Mouse (Mus musculus): ENCODE measurements around the gene Oaf.

Gene Oaf

DNA sequence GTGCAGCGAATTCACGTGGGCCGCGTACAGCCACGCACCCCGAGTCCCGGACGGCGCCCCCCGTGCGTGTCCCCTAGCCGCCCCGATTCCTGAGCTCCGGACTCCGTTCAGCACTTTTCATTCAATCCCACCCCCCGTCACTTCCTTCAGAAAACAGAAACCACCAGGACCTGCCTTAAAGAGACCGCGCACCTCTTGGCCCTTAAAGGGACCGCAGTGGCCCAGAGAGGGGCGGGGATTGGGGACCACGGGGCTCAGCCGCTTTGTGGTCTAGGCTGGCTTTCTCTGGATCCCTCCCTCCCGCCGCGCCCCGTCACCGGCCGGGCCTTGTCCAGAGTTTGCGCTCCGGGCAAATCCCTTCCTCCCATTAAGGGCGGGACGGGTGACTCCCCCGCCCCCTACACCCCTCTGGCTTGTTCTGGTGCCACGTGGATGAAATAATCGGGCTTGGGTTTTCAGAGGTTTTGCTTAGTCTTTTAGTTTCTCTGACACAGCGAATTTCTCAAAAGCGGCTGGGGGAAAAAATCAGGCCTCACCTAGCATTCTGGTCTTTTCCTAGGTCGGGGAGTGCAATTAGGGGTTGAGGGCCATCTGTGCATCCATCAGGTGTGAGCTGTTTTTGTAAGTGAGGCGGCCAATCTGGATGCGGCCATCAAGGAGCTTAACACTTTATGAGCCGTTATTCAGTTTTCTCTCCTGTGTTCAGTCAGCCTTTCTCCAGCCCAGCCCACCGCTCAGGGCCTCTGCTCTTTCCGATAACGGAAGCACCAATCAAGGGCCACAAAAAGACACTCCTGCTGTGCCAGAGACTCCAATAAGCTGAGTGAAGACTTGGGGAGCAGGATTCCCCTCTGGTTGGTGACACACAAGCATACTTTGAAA, at the start of gene Oaf:
Gene Oaf, minus strand, starts transcription at position 200 of the 882 bp plus-strand sequence.
- DNase-seq (ENCODE audit: low read depth, low spot score) = peak; percentile 90

DNA sequence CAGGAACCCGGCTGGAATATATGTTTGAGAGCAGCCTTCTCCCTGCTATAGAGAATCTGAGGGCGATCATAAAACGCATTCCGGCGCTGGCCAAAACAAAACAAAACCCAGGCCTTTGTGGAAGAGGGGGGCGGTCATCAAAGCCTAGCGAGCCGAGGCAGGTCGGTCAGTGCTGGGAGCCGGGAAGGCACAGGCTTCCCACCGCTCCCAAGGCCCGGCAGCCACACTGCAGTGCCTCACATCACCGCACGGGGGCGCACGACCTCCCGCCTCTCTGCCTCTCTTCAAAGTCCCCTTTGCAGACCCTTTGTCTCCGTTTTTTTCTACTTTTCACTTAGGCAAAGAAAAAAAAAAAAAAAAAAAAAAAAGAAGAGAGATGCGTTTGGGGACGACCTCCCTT, 47.2 kb upstream of the Oaf start:
- DNase-seq (ENCODE audit: low read depth, low spot score) = peak; percentile 76

DNA sequence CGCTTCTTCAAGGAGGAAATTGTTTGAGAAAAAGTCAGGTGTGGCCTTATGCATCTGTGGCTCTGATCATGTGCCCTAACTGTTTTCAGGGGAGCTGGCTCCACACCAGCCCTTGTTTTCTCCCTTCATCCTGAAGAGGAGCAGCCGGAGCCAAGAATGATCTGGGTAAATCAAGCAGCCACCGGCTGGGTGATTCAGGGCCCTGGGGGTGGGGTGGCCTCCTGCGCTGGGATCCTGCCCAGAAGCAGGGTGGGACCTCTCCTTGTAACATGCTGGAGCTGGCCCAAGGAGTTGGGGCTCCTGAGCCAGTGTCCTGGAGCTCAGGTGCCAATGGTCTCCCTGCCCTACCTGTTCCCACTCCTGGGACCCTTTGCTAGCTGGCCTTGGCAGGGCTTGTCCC, 45.6 kb upstream of the Oaf start:
- DNase-seq (ENCODE audit: low read depth, low spot score) = no peak

DNA sequence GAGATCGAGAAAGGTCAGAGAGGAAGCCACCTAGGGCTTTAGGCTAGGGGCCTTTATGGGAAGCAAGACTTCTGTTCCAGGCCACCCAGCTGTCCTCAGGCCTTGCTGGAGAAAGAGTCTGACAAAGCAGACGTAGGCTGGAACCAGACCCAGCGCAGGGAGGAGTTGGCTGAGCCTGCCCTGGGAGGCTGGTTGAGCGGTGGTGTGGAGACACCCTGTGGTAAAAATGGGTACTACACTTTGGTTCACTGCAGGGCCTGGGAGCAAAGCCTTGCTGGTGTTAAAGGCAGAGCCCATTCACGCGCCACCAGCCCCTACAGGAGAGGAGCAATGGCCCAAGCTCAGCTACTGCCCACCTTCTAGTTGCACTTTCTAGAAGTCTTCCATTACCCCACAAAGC, 44.6 kb upstream of the Oaf start:
- peak; percentile 92 for DNase-seq (ENCODE audit: low read depth, low spot score)

DNA sequence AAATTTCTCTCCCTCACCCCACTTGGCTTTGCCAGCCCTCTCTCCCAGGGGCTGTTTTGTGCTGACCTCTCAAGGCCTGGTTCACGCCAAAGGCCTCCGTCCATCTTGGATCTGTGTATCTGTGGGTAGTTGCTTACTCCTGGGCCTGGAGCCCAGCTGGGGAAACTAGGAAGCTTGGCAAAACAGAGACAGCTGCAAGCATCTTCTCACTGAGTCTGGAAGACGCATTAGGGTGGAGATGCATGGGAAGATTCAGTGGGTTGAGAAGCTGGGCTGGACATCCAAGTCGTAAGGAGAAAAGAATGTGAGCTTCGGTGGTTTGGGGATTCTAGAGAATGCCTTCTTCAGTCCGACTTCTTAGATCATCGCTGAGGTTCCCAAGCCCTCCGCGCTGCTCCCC, 34.0 kb upstream of the Oaf start:
- no peak for DNase-seq (ENCODE audit: low read depth, low spot score)

DNA sequence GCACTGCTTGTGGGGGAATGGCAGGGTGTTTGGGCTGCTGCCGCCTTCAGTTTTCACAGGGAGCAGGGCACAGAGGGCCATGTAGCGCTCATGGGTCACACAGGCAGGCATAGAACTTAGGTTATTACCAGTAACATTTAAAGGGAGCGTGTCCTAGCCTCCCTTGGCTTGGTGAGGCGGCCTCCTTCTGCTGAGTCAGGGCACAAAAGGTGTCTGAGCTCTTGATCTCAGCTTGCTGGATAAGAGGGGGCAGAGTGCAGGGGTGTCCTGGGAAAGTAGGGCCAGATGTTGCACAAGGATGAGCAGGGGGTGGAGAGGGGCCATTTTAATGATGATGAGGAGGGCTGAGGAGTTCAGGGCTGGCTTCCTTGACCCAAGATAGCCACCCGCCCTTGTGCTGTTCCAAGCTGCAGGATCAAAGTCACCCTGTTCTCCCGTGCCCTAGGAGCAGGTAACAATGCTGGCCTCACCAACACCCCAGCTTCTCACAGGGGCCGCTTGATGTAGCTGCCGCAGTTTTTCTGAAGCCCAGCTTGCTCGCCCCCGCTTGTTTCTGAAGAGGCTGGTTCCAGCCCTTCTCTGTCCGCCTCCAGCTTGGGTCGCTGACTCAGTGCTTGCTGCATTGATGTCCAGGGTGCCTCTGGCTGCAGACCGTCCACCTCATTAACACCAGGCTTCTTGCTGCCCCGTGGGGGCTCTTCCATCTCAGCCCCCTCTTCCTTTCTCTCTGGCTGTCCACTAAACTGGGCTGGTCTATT, 32.2 kb upstream of the Oaf start:
- no peak for DNase-seq (ENCODE audit: low read depth, low spot score)

DNA sequence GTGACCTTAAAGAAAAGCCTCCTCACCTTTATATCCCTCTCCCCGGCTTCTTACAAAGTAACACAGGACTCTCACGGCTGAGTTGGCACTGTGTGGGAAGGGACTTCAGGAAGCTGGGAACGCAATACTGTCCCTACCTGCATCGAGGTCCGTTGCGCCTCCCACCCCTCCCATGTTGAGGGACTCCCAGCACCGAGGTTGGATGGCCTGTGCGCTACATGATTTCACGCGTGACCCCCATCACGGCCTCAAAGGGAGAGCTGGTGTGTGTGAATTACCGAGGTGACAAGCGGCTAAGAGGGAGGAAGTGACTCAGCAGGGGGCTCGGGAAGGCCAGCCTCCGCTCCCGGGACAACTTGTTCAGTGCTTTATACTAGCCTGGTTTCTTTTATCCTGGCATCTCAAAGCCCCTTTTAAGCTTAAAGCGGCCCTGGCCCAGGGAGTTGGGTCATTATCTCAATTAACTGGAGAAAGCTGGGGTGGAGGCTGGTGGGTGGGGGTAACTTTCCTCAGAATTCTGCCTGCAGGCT, 31.1 kb upstream of the Oaf start:
- DNase-seq (ENCODE audit: low read depth, low spot score) = no peak

DNA sequence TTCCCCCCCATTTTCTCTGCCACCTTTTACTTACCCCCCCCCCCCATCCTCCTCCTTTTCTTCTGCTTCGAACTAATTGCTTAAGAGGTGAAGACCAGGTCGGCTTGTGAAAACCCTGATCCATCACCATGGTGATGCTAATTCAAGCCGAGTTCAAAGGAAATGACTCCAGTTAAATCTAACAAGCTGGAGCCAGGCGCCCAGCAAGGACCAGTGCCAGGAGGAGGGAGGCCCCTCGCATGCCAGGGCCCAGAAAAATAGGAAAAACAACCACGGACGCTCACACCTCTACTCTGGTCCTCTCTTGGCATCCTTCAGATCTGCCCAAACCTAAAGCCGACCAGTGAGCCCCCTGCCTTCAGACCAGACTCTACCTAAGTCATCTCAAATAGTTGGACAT, 29.5 kb upstream of the Oaf start:
- no peak for DNase-seq (ENCODE audit: low read depth, low spot score)

DNA sequence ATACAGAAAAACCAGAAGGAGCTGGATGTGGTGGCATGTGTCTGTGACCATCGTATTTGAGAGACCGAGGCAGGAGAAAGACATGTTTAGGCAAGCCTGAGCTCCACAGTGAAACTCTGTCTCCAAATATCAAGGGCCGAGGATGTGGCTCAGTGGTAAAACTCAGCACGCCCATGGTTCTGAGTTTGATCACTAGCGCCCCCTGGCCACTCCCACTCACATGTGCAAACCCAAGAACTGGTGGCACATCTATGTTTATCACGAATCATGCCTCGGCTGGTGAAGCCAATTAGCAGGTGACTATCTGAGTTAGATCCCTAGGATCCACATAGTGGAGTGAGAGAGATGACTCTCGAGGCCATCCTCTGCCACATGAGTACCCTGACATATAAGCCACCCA, 27.6 kb upstream of the Oaf start:
- DNase-seq (ENCODE audit: low read depth, low spot score) = no peak

DNA sequence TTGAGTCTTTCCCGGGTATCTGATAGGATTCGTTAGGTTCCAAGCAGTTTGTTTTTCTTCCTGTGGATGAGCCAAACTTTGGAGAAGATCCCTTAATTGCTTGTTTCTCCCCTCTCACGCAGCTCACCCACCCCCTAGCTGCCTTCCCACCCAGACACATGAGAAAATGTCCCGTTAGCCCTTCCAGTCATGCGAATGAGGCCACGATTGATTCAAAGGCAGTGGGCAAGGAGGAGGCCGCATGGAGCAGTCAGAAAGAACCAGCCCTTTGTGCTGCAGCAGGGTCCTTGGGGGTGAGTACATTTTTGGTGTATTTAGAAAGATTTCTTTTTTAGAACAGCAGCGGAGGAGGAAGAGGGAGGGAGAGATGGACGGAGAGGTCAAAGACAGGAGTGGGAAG, 25.5 kb upstream of the Oaf start:
- no peak for DNase-seq (ENCODE audit: low read depth, low spot score)

DNA sequence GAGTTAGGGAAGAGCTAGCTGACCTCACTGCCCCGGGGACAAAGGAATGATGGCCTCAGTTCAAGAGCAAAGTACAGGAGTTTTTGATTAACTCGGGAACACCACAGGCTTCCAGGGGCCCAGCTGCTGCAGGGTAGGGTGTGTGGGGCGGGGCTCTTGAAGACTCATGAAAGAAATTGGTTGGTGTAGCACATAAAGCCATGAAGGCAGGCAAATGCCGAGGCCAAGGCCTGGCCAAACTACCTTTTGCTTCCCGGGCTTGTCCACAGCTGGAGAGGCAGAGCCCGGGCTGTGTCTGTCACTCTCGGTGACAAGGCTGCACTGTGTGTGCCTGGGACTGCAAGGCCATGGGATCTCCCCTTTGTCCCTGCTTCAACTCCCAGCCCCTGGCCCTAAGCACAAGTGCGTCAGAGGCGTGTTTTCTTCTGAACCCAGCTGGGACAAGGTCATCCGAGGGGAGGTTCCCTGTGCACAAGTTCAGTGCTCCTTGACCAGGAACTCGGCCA, 24.3 kb upstream of the Oaf start:
- peak; percentile 65 for DNase-seq (ENCODE audit: low read depth, low spot score)

DNA sequence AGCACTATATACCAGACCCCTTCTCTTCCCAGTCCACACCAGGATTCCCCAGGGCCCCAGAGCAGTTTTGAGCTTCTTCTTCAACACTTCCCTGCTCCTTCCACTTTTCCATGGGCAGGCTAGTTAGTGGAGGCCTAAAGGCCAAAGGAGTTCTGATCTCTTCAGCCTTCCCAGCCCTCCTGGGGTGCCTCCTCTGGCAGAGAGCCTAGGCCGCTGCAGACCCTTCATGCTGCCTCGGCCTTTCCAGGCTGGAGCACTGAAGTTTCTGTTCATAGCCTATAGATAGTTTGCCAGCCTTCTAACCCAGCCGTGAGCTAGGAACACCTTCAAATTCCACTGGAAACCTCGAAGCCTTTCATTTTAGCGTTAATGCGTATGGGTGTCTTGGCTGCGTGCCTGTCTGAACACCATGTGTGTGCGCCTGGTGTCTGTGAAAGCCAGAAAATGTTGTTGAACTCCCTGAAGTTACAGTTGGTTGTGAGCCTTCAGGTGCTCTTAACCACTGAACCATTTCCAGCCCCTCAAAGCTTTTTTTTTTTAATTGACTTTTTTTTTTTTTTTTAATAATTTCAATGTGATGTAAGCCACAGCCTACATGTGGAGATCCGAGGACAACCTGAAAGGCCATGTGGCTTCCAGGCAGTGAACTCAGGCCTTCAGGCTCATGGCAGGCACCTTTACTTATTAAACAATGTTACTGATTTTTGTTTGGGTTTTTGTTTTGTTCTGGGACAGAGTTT, 23.3 kb upstream of the Oaf start:
- DNase-seq (ENCODE audit: low read depth, low spot score) = no peak

DNA sequence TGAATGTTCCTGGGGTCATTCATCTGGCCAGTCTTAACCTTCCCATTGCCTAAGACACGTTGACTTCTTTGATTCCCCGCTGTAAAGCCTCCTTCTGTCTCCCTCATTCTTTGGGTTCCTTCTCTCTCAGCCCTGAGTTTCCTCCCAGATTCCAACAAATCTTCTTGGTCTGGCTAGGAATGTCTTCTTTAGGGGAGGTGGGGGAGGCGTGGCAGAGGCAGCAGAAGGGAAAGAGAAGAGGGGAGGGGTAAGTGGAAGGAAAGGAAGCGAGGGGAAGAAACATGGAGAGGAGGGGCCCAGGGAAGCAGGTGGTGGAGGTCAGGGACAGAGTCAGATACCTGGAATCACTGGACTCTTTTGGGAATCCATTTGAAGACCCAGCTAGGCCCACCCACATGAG, 22.7 kb upstream of the Oaf start:
- no peak for DNase-seq (ENCODE audit: low read depth, low spot score)

DNA sequence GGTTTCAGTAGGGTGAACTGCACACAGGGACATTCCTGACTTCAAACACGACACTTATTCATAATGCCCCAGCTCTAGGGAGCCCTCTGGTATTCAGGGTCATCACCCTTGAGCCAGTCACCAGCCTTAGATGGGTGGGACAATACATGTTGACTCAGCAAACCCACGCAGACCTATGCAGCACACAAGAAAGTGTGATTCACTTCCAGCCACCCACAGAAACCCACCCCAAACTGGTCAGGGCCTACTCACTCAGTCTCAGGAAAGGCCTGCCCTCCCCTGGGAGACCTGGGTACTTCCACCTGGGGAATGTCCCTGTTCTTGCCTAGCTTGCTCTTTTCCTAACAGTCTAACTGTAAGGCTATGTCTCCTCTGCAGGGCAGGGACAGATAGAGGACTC, 22.2 kb upstream of the Oaf start:
- DNase-seq (ENCODE audit: low read depth, low spot score) = no peak

DNA sequence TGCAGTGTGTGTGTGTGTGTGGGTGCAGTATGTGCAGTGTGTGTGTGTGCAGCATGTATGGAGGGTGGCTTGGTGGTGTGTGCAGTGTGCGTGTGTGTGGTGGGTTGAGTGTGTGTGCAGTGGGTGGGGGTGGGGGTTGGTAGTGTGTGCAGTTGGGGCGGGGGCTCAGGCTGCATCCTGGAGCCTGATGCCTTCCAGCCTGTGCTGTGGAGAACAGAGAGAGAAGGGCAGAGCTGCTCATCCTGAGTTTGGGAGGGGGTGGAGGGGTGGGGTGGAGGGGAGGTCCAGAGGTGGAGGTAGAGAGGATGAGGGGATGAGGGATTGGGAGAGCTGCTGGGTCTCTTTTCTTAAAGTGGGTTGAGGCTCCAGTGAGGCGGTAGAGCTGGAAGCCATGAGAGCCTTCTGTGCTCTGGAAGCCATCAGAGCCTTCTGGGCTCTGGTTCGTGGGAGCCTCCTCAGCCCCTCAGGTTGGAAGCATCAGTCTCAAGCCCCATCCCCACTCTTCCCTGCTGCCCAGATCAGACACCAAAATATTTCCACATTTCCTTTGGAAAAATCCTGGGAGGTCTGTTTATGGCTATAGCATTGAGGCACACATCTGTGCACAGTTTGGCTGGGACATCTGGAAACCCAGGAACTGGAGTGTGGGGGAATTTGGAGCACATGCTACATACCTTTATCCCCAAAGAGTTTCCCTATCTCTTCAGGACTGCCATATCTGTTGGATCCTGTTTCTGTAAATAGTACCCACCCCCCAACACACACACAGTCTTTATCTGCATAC, 21.6 kb upstream of the Oaf start:
- peak; percentile 66 for DNase-seq (ENCODE audit: low read depth, low spot score)

DNA sequence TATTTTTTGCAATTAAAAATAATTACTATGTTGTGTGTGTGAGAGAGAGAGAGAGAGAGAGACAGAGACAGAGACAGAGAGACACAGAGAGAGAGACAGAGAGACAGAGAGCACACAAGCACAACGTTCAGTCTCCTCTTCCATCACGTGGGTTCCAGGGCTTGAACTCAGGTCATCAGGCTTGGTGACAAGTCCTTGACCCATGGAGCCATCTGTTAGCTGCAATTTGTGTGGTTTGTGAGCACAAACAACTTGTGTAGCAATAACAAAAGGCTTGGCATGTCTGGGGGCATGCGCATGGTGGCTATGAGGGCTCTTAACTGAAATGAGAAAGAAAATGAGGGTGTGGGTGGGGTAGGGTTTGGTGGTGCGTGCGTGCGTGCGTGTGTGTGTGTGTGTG, 20.9 kb upstream of the Oaf start:
- no peak for DNase-seq (ENCODE audit: low read depth, low spot score)

DNA sequence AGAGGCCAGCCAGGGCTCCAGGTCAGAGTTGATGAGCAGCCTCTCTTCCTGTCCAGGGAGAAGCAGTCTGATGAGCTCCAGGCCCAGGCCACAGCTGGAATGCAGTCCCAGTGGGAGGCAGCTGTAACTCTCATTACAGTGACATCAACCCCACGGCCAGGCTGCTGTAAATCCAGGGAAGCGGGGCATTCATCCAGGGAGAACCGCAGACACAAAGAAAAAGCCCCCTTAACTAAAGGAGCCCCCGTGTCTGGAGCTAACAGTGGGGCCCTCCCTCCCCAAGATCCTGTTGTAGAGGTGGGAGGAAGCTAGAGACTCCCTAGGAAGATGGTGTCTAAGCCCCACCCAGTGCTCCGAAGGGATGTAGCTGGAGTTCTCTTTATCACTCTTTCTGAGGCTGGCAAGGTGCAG, 13.6 kb upstream of the Oaf start:
- DNase-seq (ENCODE audit: low read depth, low spot score) = peak; percentile 90

DNA sequence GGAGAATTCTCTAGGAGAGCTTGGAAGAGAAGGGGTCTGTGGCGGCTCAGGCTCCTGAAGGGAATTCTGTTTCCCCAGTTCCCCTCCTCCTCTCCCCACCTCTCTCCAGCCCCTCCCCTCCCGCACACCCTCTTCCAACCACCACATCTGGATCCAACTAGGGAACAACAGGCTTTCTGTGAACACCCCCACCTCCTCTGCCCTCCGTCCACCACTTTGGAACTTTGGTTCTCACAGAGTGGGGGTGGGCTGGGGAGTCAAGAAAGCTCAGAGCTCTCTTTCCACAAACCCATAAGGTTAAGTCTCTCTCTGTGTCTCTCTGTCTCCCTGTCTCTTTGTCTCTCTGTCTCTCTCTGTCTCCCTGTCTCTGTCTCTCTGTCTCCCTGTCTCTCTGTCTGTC, 13.1 kb upstream of the Oaf start:
- peak; percentile 84 for DNase-seq (ENCODE audit: low read depth, low spot score)

DNA sequence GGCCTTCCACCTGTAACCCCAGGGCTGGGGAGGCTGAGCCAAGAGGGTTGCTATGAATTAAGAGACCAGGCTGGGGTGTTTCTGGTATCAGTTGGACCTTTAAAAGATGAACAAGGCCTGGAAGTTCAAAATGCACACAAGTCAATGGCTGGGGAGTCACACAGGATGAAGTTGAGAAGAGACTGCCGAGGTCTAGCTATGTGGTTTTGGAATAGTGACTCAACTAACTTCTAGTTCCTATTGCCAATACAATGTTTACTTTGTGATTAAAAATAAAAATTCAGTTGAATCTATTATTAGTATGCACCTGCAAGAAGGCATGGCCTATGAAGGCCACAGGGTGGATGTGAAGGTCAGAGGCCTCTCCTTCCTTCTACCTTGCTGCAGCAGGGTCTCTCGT, 12.1 kb upstream of the Oaf start:
- no peak for DNase-seq (ENCODE audit: low read depth, low spot score)

DNA sequence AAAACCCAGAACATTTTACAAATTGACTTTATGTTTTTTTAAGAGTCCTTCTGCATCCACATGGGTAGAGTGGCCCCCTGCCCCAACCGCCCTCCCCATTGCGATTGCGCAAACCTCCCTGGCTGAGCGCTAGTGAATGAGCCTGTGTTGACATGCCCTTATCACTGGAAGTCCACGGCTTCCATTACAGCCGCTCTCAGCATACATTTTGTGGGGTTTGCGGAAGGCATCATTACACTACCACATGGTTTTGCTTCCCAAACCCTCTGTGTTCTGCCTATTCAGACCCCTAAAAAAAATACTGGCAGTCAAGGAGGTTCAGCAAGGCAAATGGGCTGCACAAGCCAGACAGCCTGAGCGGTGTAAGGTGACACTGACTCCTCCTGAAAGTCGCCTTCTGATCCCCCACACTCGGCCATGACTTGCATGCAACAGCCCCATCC, 7.0 kb upstream of the Oaf start:
- DNase-seq (ENCODE audit: low read depth, low spot score) = no peak
